Mouse (Mus musculus) brain, embryonic 14.5 days (tissue): ENCODE measurements at regions not wholly inside any gene's neighbourhood (a gene's known extent, or its start where the extent isn't known, plus 50 kb on each side); places are given as distances from the start of the nearest gene placed in this dataset.

Experiments
- CTCF ChIP-seq: fragments of 200-500 bp; IDR thresholded peaks from 2 replicates; pipeline ENCODE4 v1.5.1; 2012; ENCODE audit warnings: inconsistent platforms, mild to moderate bottlenecking, moderate library complexity, borderline replicate concordance; ENCODE audit not compliant: insufficient read depth, insufficient read length; ENCODE audit errors: extremely low read depth
- POLR2A ChIP-seq: fragments of 200-500 bp; IDR thresholded peaks from 2 replicates; pipeline ENCODE4 v1.6.1; 2012; ENCODE audit warnings: mild to moderate bottlenecking, inconsistent platforms, borderline replicate concordance; ENCODE audit not compliant: poor library complexity, insufficient read depth, insufficient read length, severe bottlenecking; ENCODE audit errors: extremely low read depth

DNA sequence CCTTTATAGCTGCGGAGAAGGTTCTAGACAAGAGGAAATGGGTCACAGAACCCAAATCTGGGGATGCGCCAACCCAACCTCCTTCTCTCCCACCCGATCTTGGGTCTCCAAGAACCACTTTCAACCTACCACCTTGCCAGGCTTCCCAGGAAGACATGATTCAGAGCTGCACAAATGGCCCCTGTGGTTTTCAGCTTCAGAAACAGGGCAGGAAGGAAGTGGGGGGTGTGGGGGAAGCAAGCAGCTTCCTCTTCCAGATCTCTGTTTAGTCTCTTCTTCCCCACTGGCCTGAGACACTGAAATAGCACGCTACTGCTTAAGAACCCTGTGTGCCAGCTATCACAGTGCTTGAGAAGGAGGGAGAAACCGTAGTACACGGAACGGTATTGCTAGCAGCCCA lies 70.4 kb upstream of the Gpr12 start:
- no peak for TF ChIP-seq CTCF
- TF ChIP-seq POLR2A, result no peak
